Mouse (Mus musculus) heart, embryonic 12.5 days (tissue): ENCODE measurements at regions not wholly inside any gene's neighbourhood (a gene's known extent, or its start where the extent isn't known, plus 50 kb on each side); places are given as distances from the start of the nearest gene placed in this dataset.
"Not testable (repeated sequence)": the region's sequence is repeated elsewhere in the genome, so short reads cannot be mapped to it uniquely, and the experiment has no call there.

Source experiments
- ATAC-seq: fragments of 200-750 bp; cut with Nextera tagmentation; 2 replicates; pipeline ENCODE4 v1.8.0; 2017; ENCODE audit warnings: moderate TSS enrichment, moderate library complexity; ENCODE audit not compliant: insufficient number of reproducible peaks, low FRiP score
- H3K27ac ChIP-seq: fragments of 300-500 bp; sonication (generic); 2 replicates; pipeline ENCODE4 v1.5.1; 2016; ENCODE audit warnings: mild to moderate bottlenecking, moderate library complexity; ENCODE audit not compliant: poor library complexity, severe bottlenecking
- H3K27me3 ChIP-seq: fragments of 300-500 bp; sonication (generic); replicated peaks from 2 replicates; pipeline ENCODE4 v1.6.1; 2016; ENCODE audit warnings: mild to moderate bottlenecking, moderate library complexity
- H3K36me3 ChIP-seq: fragments of 300-500 bp; sonication (generic); 2 replicates; pipeline ENCODE4 v1.6.1; 2016; ENCODE audit warnings: mild to moderate bottlenecking, moderate library complexity
- H3K4me1 ChIP-seq: fragments of 300-500 bp; sonication (generic); replicated peaks from 2 replicates; pipeline ENCODE4 v1.6.1; 2016; ENCODE audit warnings: mild to moderate bottlenecking
- H3K4me2 ChIP-seq: fragments of 300-500 bp; sonication (generic); 2 replicates; pipeline ENCODE4 v1.6.1; 2016; ENCODE audit warnings: mild to moderate bottlenecking, moderate library complexity
- H3K4me3 ChIP-seq: fragments of 300-500 bp; sonication (generic); 2 replicates; pipeline ENCODE4 v1.5.1; 2016; ENCODE audit warnings: mild to moderate bottlenecking
- H3K9ac ChIP-seq: fragments of 300-500 bp; sonication (generic); 2 replicates; pipeline ENCODE4 v1.6.1; 2016; ENCODE audit warnings: mild to moderate bottlenecking, moderate library complexity
- H3K9me3 ChIP-seq: fragments of 300-500 bp; sonication (generic); replicated peaks from 2 replicates; pipeline ENCODE4 v1.6.1; 2016; ENCODE audit warnings: mild to moderate bottlenecking, moderate library complexity
- WGBS: fragments of 180-500 bp; shearing (Covaris S2); methylation state at CpG from one replicate; pipeline ENCODE4 v1.1.7; 2016; 5-methylcytosine and 5-hydroxymethylcytosine counted together

DNA sequence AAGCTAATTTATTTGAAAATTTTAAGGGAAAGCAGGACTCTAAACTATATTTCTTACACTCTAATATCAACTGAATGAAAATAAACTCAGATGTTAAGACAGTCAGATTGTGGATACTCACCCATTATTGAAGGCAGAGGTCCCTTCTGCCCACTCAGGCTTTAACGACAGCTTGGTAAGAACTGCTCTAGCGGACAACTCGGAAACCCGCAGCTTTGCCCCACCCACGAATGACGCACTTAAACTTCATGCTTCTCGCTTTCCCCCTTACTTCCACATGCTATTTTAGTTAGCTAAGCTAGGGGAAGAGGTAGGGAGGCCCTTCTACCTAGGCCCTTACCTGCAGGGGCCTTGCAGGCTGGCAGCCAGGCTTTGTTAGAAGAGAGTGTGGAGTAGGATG, 50.8 kb upstream of the Elmo1 start:
- H3K36me3 ChIP-seq: no peaks in the 10 kb centered on the region
- no peak for ATAC-seq

DNA sequence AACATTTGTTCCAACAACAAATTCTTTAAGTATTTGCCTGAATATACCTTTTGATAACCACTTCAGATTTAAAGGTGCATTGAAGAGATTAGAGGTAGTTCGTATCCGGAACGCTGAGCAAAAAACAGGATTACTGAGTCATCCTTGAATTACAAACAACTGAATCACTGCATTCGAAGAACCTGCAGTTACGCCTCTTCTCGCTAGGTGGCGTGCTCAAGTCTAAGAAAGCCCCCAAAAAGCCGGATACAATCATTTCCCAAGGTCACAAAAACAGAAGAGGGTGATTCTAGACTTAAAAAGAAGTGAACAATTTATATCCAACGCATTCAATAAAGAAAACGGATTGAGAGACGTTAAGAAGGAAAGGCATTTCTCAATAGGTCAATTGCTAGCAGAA, 51.9 kb upstream of the Elmo1 start:
- H3K27ac ChIP-seq: no peak overlapping the region
- no peak for ATAC-seq
- H3K9me3 ChIP-seq: no peaks in the 10 kb centered on the region
- WGBS: 28% methylated on average over 11 of the region's 11 CpGs
- H3K36me3 ChIP-seq: no peaks in the 10 kb centered on the region
- no peaks in the 10 kb centered on the region for H3K27me3 ChIP-seq
- no peak overlapping the region for H3K4me2 ChIP-seq
- no peaks in the 10 kb centered on the region for H3K4me1 ChIP-seq
- H3K4me3 ChIP-seq: no peak overlapping the region
- H3K9ac ChIP-seq: no peak overlapping the region

More for the DNA sequence above, 50.8 kb upstream of the Elmo1 start:
- H3K4me1 ChIP-seq: no peaks in the 10 kb centered on the region
- H3K4me3 ChIP-seq: no peak overlapping the region
- H3K9ac ChIP-seq: no peak overlapping the region
- 84% methylated on average over 7 of the region's 7 CpGs for WGBS
- no peaks in the 10 kb centered on the region for H3K27me3 ChIP-seq
- no peaks in the 10 kb centered on the region for H3K9me3 ChIP-seq
- H3K4me2 ChIP-seq: no peak overlapping the region
- H3K27ac ChIP-seq: no peak overlapping the region

DNA sequence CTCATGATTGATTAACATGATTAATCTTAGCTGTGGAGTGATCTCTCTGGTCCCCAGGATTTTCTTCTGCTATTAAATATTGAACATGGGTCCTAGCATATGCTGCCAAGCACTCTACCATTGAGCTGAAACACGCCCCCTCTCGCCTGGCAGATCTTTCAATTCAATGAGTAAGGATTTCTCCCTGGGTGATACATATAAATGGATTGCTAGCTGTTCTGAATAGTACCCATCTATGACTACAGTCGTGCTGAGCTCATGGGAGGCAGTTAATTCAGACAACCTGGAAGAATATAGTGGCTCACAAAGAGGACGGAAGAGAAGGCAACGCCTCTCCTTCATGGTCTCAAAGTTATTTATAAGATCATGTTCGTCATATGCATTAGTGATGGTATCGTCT, 53.0 kb upstream of the Elmo1 start:
- WGBS: 88% methylated on average over 7 of the region's 7 CpGs
- H3K27me3 ChIP-seq: no peaks in the 10 kb centered on the region
- ATAC-seq: no peak

DNA sequence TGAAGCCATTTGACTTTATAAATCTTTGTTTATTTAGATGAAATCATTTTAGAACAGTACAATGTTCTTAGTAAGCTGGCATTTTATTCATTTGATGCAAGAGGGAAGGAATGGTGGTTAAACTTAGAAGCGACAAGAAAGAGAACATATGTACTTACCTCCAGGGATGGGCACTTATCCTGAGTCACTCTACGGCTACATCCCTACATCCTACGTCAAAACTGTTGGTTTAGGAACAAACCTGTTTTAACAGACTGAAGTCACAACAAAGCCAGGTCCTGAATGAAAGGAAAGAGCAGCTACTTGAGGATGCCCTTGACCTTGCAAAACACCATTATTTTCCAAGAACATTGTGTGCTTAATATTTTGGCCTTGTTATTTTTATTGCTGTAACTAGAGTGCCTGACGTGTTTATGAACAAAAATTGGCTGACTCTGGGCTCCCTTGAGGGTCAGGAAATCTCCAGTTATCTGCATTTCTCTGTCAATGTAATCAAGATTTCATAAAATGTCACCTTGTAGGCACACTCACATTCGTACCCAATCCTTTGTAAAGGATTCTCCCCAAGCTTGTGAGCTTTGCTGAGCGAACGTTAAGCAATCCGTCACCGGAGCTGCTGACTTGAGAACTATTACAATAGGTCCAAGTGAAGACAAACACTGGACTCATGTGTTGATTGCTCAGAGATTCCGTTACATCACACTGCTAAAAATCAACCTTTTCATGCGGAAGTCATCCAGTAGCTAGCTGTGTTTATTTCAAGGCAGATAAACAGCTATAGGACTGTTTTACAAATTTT, 56.3 kb upstream of the Elmo1 start:
- Histone ChIP-seq H3K36me3 (no peaks in the 10 kb centered on the region), H3K27me3 (no peaks in the 10 kb centered on the region), H3K4me1 (no peaks in the 10 kb centered on the region), H3K4me2 (no peak overlapping the region), H3K9ac (no peak overlapping the region), H3K27ac (no peak overlapping the region), H3K9me3 (no peaks in the 10 kb centered on the region), H3K4me3 (no peak overlapping the region)
- 67% methylated on average over 11 of the region's 11 CpGs for WGBS
- ATAC-seq: no peak

More for the DNA sequence above, 53.0 kb upstream of the Elmo1 start:
- no peak overlapping the region for H3K4me2 ChIP-seq
- H3K4me3 ChIP-seq: no peak overlapping the region
- H3K9ac ChIP-seq: no peak overlapping the region
- H3K36me3 ChIP-seq: no peaks in the 10 kb centered on the region
- H3K4me1 ChIP-seq: no peaks in the 10 kb centered on the region
- no peak overlapping the region for H3K27ac ChIP-seq
- no peaks in the 10 kb centered on the region for H3K9me3 ChIP-seq

DNA sequence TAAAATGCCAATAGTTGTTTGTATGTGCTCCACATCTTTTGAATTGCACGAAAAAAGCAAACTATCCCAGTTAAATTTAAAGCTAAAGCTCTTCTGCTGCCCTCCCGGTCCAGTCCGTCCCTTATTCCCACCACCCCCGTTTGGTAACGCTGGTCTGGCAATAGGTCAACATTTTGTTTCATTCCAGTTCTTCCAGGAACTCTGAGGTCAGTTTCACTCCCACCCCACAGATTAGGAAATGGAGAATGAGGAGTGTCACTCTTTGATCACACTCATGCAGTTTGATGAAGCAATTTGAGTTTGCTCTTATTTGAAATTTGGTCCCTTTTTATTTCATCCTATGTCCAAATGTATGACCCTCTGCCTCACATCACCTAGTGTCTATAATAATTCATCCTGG, 58.7 kb upstream of the Elmo1 start:
- no peak overlapping the region for H3K9ac ChIP-seq
- no peak overlapping the region for H3K27ac ChIP-seq
- H3K27me3 ChIP-seq: no peaks in the 10 kb centered on the region
- no peaks in the 10 kb centered on the region for H3K4me1 ChIP-seq
- no peaks in the 10 kb centered on the region for H3K36me3 ChIP-seq
- ATAC-seq: no peak
- WGBS: 72% methylated on average over 5 of the region's 5 CpGs
- no peak overlapping the region for H3K4me3 ChIP-seq
- H3K9me3 ChIP-seq: no peaks in the 10 kb centered on the region
- no peak overlapping the region for H3K4me2 ChIP-seq

DNA sequence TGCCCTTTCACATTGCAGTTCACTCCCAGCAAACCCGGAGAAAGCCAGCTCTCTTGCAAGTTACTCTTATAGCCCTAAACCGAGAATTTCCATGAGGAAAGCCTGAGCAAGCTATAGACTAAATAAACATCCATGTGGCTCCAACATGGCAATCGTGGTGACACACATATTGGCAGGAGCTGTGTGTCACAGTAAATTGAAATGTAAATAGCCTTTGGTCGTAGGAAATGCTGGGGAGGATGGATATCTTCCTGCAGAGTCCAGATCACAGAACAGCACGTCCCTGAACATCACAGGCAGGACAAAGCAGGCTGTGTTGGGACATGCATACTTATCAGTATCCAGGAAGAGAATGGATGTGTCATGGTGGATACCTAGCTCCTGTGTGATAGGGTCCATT, 59.3 kb upstream of the Elmo1 start:
- no peak overlapping the region for H3K27ac ChIP-seq
- no peaks in the 10 kb centered on the region for H3K27me3 ChIP-seq
- no peak overlapping the region for H3K4me2 ChIP-seq
- no peaks in the 10 kb centered on the region for H3K36me3 ChIP-seq
- no peaks in the 10 kb centered on the region for H3K9me3 ChIP-seq
- no peak overlapping the region for H3K4me3 ChIP-seq
- ATAC-seq: no peak
- no peak overlapping the region for H3K9ac ChIP-seq
- no peaks in the 10 kb centered on the region for H3K4me1 ChIP-seq
- WGBS: 37% methylated on average over 5 of the region's 5 CpGs

DNA sequence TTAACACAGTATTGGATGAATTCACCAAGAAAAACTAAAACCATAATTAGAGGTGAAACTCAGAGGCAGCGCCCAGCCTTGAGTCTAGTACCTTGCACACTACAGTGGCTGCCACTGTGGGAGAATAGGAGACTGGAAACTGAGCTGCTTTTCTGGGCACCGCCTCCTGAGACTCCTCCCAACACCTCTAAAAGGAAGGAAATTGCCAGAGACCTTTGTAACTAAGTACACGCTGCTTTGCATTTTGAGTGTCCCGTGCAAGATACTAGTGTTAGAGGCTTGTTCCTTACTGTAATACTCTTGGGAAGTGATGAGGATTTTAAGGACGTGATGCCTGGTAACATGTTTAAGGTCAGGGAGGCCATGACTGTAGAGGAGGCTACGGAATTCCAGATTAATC, 63.8 kb upstream of the Elmo1 start:
- Histone ChIP-seq H3K9me3 (no peaks in the 10 kb centered on the region), H3K27ac (no peak overlapping the region), H3K27me3 (no peaks in the 10 kb centered on the region), H3K4me3 (no peak overlapping the region), H3K4me1 (no peaks in the 10 kb centered on the region), H3K36me3 (no peaks in the 10 kb centered on the region), H3K9ac (no peak overlapping the region), H3K4me2 (no peak overlapping the region)
- WGBS: 69% methylated on average over 6 of the region's 6 CpGs
- ATAC-seq: no peak

DNA sequence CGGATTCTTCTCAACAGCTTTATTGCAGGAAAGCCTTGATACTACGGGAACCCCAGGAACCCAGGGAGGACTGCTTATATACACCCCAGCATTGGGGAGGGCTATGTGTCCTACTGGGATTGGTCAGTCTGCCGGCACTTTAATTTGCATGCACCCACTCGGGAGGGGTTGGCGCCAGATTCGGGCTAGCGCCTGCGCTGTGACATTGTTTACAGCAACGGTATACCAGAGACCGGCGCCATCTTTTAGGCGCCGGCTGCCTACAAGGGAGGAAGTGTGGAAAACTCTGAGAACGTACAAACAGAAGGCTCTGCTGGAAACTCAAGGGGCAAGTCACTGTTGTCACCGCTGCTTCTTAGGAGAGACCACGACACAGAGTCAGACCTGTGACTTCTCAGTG, 73.9 kb upstream of the Elmo1 start:
- H3K27ac ChIP-seq, ATAC-seq: not testable (repeated sequence)
- 86% methylated on average over 16 of the region's 16 CpGs for WGBS

DNA sequence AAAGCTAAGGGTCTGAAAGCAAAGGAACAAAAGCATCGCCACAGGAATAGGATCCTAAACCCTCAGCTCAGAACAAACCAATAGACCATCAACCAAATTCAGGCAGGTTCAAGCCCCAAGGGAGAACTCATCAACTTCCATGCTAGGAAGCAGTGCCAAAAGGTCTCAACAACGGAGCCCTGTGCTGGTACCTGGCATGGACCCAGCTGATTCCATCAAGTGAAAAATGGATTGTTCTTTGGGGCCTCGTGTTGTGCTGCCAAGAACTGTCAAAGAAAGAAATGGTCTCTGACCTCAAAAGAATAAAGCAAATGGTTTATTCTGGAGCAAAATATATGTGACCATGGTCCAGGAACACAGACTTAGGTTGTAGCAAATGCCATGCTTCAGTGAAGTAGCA, 77.8 kb upstream of the Elmo1 start:
- Histone ChIP-seq H3K27me3 (no peaks in the 10 kb centered on the region), H3K4me3 (no peak overlapping the region), H3K4me2 (no peak overlapping the region), H3K36me3 (no peaks in the 10 kb centered on the region), H3K9me3 (no peaks in the 10 kb centered on the region), H3K9ac (no peak overlapping the region), H3K4me1 (no peaks in the 10 kb centered on the region), H3K27ac (no peak overlapping the region)
- ATAC-seq: no peak
- WGBS: 50% methylated on average over 3 of the region's 3 CpGs

More for the DNA sequence above, 73.9 kb upstream of the Elmo1 start:
- H3K4me2 ChIP-seq, H3K4me1 ChIP-seq, H3K27me3 ChIP-seq, H3K36me3 ChIP-seq, H3K4me3 ChIP-seq, H3K9me3 ChIP-seq, H3K9ac ChIP-seq: not testable (repeated sequence)

DNA sequence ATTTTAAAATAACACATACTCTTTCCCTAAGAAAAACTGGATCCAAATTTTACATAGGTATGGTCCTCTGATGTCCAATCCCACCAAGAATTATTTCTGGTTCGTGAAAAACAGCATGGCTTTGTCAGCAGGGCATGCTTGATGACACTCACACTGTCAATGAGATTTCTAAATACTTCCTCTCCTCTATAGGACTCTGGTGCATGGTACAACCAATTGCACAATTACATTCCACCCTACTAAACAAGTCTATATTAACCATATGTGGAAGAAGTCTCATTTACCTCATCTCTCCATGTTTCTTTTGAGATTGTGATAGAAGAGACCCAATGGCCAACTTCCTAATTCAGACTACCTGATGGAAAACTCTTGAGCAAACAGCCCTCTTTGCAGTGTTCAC, 81.2 kb upstream of the Elmo1 start:
- H3K27ac ChIP-seq: no peak overlapping the region
- no peaks in the 10 kb centered on the region for H3K36me3 ChIP-seq
- H3K4me3 ChIP-seq: no peak overlapping the region
- no peak overlapping the region for H3K9ac ChIP-seq
- no peaks in the 10 kb centered on the region for H3K9me3 ChIP-seq
- WGBS: 64% methylated on average over 1 of the region's 1 CpGs
- no peaks in the 10 kb centered on the region for H3K4me1 ChIP-seq
- ATAC-seq: no peak
- H3K4me2 ChIP-seq: no peak overlapping the region
- H3K27me3 ChIP-seq: no peaks in the 10 kb centered on the region

DNA sequence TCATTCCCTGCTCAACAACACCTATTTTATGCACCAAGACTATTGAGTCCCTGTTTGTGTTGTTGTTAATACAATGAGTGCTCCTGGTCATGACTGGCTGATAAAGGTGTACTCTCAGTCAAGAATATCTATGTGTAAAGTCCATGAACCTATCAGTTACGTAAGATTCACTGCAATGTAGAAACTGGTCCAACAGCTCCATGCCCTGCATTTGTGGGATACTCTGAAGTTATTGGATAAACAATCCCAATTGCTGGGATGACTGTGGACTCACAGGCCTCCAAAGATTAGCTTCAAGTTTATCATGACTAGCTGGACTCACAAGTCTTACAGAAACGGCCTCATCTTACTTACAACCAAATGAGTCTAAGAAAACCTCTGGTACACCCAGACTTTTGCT, 82.8 kb upstream of the Elmo1 start:
- WGBS: 80% methylated on average over 2 of the region's 2 CpGs
- H3K4me1 ChIP-seq: no peaks in the 10 kb centered on the region

DNA sequence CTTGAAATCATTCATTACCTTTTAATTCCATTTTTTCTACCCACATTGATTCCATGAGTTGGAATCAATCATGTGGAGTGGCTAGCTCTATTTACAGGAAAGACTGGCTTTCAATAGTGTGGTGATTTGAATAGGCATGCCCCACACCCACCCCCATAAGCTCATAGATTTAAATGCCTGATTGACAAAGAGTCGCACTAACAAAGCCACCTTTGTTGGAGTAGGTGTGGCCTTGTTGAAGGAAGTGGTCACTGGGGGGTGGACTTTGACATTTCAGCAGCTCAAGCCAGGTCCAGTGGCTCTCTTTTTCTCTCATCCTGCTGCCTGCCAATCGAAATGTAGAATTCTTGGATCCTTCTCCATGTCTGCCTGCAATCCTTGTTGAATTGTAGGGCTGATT, 92.8 kb upstream of the Elmo1 start:
- no peak overlapping the region for H3K9ac ChIP-seq
- WGBS: 59% methylated on average over 2 of the region's 2 CpGs

More for the DNA sequence above, 82.8 kb upstream of the Elmo1 start:
- ATAC-seq: no peak
- Histone ChIP-seq H3K27ac (no peak overlapping the region), H3K4me2 (no peak overlapping the region), H3K36me3 (no peaks in the 10 kb centered on the region), H3K9ac (no peak overlapping the region), H3K27me3 (no peaks in the 10 kb centered on the region), H3K4me3 (no peak overlapping the region), H3K9me3 (no peaks in the 10 kb centered on the region)

More for the DNA sequence above, 92.8 kb upstream of the Elmo1 start:
- Histone ChIP-seq H3K4me2 (no peak overlapping the region), H3K9me3 (no peaks in the 10 kb centered on the region), H3K4me1 (no peaks in the 10 kb centered on the region), H3K36me3 (no peaks in the 10 kb centered on the region), H3K4me3 (no peak overlapping the region), H3K27me3 (no peaks in the 10 kb centered on the region), H3K27ac (no peak overlapping the region)
- no peak for ATAC-seq
